Mouse (Mus musculus) hindbrain, postnatal 0 days (tissue): ENCODE measurements around the gene Sept12. TPM values are rescaled to one million over a fixed set of nuclear protein-coding genes. Genes with fewer than 3 reads are reported as not detected.

ENCODE experiments used
- ATAC-seq: fragments of 200-750 bp; cut with Nextera tagmentation; 2 replicates; pipeline ENCODE4 v1.8.0; 2017; ENCODE audit warnings: mild to moderate bottlenecking, moderate TSS enrichment, moderate library complexity
- DNase-seq: peaks from one replicate; pipeline ENCODE4 v3.0.0-alpha.2; 2015; ENCODE audit warnings: low spot score
- H3K27ac ChIP-seq: fragments of 300-500 bp; sonication (generic); 2 replicates; pipeline ENCODE4 v1.5.1; 2014; ENCODE audit warnings: mild to moderate bottlenecking
- H3K27me3 ChIP-seq: fragments of 300-500 bp; sonication (generic); 2 replicates; pipeline ENCODE4 v1.6.1; 2014; ENCODE audit warnings: low read length, mixed read lengths; ENCODE audit not compliant: insufficient read depth
- H3K36me3 ChIP-seq: fragments of 300-500 bp; sonication (generic); 2 replicates; pipeline ENCODE4 v1.6.1; 2014; ENCODE audit warnings: low read length, mixed read lengths; ENCODE audit not compliant: insufficient read depth
- H3K4me1 ChIP-seq: fragments of 300-500 bp; sonication (generic); 2 replicates; pipeline ENCODE4 v1.6.1; 2014; ENCODE audit warnings: antibody characterized with exemption, low read length, mixed read lengths; ENCODE audit not compliant: insufficient read depth
- H3K4me2 ChIP-seq: fragments of 300-500 bp; sonication (generic); 2 replicates; pipeline ENCODE4 v1.6.1; 2014; ENCODE audit warnings: low read depth, mild to moderate bottlenecking, low read length, moderate library complexity, mixed read lengths
- H3K4me3 ChIP-seq: fragments of 300-500 bp; sonication (generic); 2 replicates; pipeline ENCODE4 v1.5.1; 2014; ENCODE audit warnings: low read length
- H3K9ac ChIP-seq: fragments of 300-500 bp; sonication (generic); replicated peaks from 2 replicates; pipeline ENCODE4 v1.6.1; 2014; ENCODE audit warnings: mild to moderate bottlenecking, low read length, moderate library complexity, mixed read lengths
- H3K9me3 ChIP-seq: fragments of 300-500 bp; sonication (generic); 2 replicates; pipeline ENCODE4 v1.6.1; 2016; ENCODE audit warnings: low read length, mixed read lengths
- CTCF ChIP-seq: IDR thresholded peaks from 2 replicates; pipeline ENCODE4 v1.5.1; 2016; ENCODE audit warnings: antibody characterized with exemption, control low read depth, low read depth
- WGBS: fragments of 180-500 bp; shearing (Covaris S2); extraction: QIAGEN DNeasy Blood & Tissue Kit; methylation state at CpG from one replicate; pipeline ENCODE4 v1.1.7; 2014; 5-methylcytosine and 5-hydroxymethylcytosine counted together
- polyA plus RNA-seq: library from polyadenylated mRNA; unstranded; fragments of >200 nt; fragmentation: Nextera tagmentation; extraction: Ambion mirVana; gene quantifications from 2 replicates; pipeline ENCODE4 v1.2.1, GENCODE M21; 2015
- total RNA-seq: library from RNA; depleted of rRNA; stranded (reverse); fragments of >200 nt; gene quantifications from 2 replicates; pipeline ENCODE4 v1.2.3, GENCODE M21; 2014

Sept12 gene
- total and polyA plus RNA-seq, 2 experiments from 2014 or later = not detected

- TF ChIP-seq CTCF = peak; percentile 20
Measured at GRCm38 (mm10) chr16:5013054-5013838, 15.6 kb upstream of the Sept12 start, which contains the start of gene Rogdi. Gene Rogdi, minus strand, starts transcription at chr16:5013553.

GRCm38 (mm10) chr16:5012036-5013005 lies 14.7 kb upstream of the Sept12 start:
- ATAC-seq = no peak
- H3K36me3 ChIP-seq = peaks cover 25% of the 10 kb centered on the region; the same call in 1 of the 2 replicates
- H3K27me3 ChIP-seq = no peaks in the 10 kb centered on the region
- peak overlapping the region; percentile 84; the same call in 1 of the 2 replicates for H3K27ac ChIP-seq
- no peak for DNase-seq
- TF ChIP-seq CTCF = no peak
- WGBS = 56% methylated on average over 13 of the region's 13 CpGs
- H3K4me1 ChIP-seq = no peaks in the 10 kb centered on the region
- peak overlapping the region; percentile 71 for H3K4me2 ChIP-seq
- H3K9ac ChIP-seq = peak overlapping the region; percentile 70
- no peaks in the 10 kb centered on the region for H3K9me3 ChIP-seq
- peak overlapping the region; percentile 71 for H3K4me3 ChIP-seq

More at GRCm38 (mm10) chr16:5013054-5013838, 15.6 kb upstream of the Sept12 start, which contains the start of gene Rogdi:
- Histone ChIP-seq H3K27me3 (no peaks in the 10 kb centered on the region), H3K4me1 (no peaks in the 10 kb centered on the region), H3K9ac (peak within 1 kb of the TSS; percentile 70), H3K9me3 (no peaks in the 10 kb centered on the region), H3K27ac (peak within 1 kb of the TSS; percentile 84), H3K4me2 (peak within 1 kb of the TSS; percentile 71), H3K4me3 (peak within 1 kb of the TSS; percentile 71), H3K36me3 (peaks cover 34% of the 10 kb centered on the region)
- peak; percentile 99 for ATAC-seq
- peak; percentile 100 for DNase-seq
- 1% methylated on average over 59 of the region's 63 CpGs for WGBS

GRCm38 (mm10) chr16:5011285-5011684 lies 13.6 kb upstream of the Sept12 start:
- Histone ChIP-seq H3K9me3 (no peaks in the 10 kb centered on the region), H3K9ac (no peak overlapping the region), H3K4me3 (no peak overlapping the region), H3K27ac (no peak overlapping the region), H3K4me1 (no peaks in the 10 kb centered on the region), H3K36me3 (peaks cover 15% of the 10 kb centered on the region; the same call in 1 of the 2 replicates), H3K4me2 (no peak overlapping the region), H3K27me3 (no peaks in the 10 kb centered on the region)
- ATAC-seq = no peak
- WGBS = 90% methylated on average over 7 of the region's 7 CpGs
- no peak for DNase-seq
- no peak for TF ChIP-seq CTCF

GRCm38 (mm10) chr16:5010371-5010935 lies 12.8 kb upstream of the Sept12 start:
- Histone ChIP-seq H3K27ac (no peak overlapping the region), H3K4me3 (no peak overlapping the region), H3K36me3 (peaks cover 7% of the 10 kb centered on the region; the same call in 1 of the 2 replicates), H3K9me3 (no peaks in the 10 kb centered on the region), H3K4me1 (no peaks in the 10 kb centered on the region), H3K4me2 (no peak overlapping the region), H3K27me3 (no peaks in the 10 kb centered on the region), H3K9ac (no peak overlapping the region)
- TF ChIP-seq CTCF = no peak
- ATAC-seq (no peak), DNase-seq (peak; percentile 12)
- WGBS = 83% methylated on average over 10 of the region's 10 CpGs

GRCm38 (mm10) chr16:5008076-5008475 lies 10.4 kb upstream of the Sept12 start:
- H3K27ac ChIP-seq = no peak overlapping the region
- ATAC-seq = no peak
- no peak overlapping the region for H3K9ac ChIP-seq
- no peaks in the 10 kb centered on the region for H3K36me3 ChIP-seq
- no peaks in the 10 kb centered on the region for H3K4me1 ChIP-seq
- no peak overlapping the region for H3K4me3 ChIP-seq
- no peak for DNase-seq
- no peaks in the 10 kb centered on the region for H3K9me3 ChIP-seq
- H3K27me3 ChIP-seq = no peaks in the 10 kb centered on the region
- no peak overlapping the region for H3K4me2 ChIP-seq
- no peak for TF ChIP-seq CTCF
- WGBS = 82% methylated on average over 12 of the region's 12 CpGs

- Histone ChIP-seq H3K36me3 (no peaks in the 10 kb centered on the region), H3K4me2 (no peak overlapping the region), H3K9me3 (no peaks in the 10 kb centered on the region), H3K27me3 (no peaks in the 10 kb centered on the region), H3K27ac (no peak overlapping the region), H3K9ac (no peak overlapping the region), H3K4me3 (no peak overlapping the region), H3K4me1 (no peaks in the 10 kb centered on the region)
- WGBS = 51% methylated on average over 6 of the region's 6 CpGs
- no peak for DNase-seq
- no peak for TF ChIP-seq CTCF
- 0 out of 2 replicates have a peak, but pooled peaks have one; percentile 4 for ATAC-seq
Measured at GRCm38 (mm10) chr16:5007492-5007891, 9.8 kb upstream of the Sept12 start.
